Mouse (Mus musculus) liver, embryonic 16.5 days (tissue): ENCODE data around the gene Ccna2. TPM values are rescaled to one million over a fixed set of nuclear protein-coding genes. Genes with fewer than 3 reads are reported as not detected.

Source experiments
- ATAC-seq: fragments of 200-750 bp; cut with Nextera tagmentation; 2 replicates; pipeline ENCODE4 v1.8.0; 2017; ENCODE audit warnings: low read depth, mild to moderate bottlenecking, moderate number of reproducible peaks, moderate library complexity
- H3K27ac ChIP-seq: fragments of 300-500 bp; sonication (generic); 2 replicates; pipeline ENCODE4 v1.5.1; 2014; ENCODE audit warnings: mild to moderate bottlenecking, low read length
- H3K27me3 ChIP-seq: fragments of 300-500 bp; sonication (generic); 2 replicates; pipeline ENCODE4 v1.6.1; 2014; ENCODE audit warnings: low read depth, low read length, mixed read lengths; ENCODE audit not compliant: control insufficient read depth, insufficient read depth
- H3K36me3 ChIP-seq: fragments of 300-500 bp; sonication (generic); 2 replicates; pipeline ENCODE4 v1.6.1; 2014; ENCODE audit warnings: mild to moderate bottlenecking; ENCODE audit not compliant: control insufficient read depth, insufficient read depth
- H3K4me1 ChIP-seq: fragments of 300-500 bp; sonication (generic); 2 replicates; pipeline ENCODE4 v1.6.1; 2014; ENCODE audit warnings: low read depth, low read length, mixed read lengths; ENCODE audit not compliant: control insufficient read depth
- H3K4me2 ChIP-seq: fragments of 300-500 bp; sonication (generic); 2 replicates; pipeline ENCODE4 v1.6.1; 2014; ENCODE audit warnings: low read depth, low read length, mixed read lengths
- H3K4me3 ChIP-seq: fragments of 300-500 bp; sonication (generic); 2 replicates; pipeline ENCODE4 v1.5.1; 2014; ENCODE audit warnings: low read depth, mild to moderate bottlenecking, low read length
- H3K9ac ChIP-seq: fragments of 300-500 bp; sonication (generic); 2 replicates; pipeline ENCODE4 v1.6.1; 2014; ENCODE audit warnings: low read depth, low read length
- H3K9me3 ChIP-seq: fragments of 300-500 bp; sonication (generic); replicated peaks from 2 replicates; pipeline ENCODE4 v1.6.1; 2016; ENCODE audit warnings: low read length; ENCODE audit not compliant: control insufficient read depth
- WGBS: fragments of 180-500 bp; shearing (Covaris S2); extraction: QIAGEN DNeasy Blood & Tissue Kit; methylation state at CpG from one replicate; pipeline ENCODE4 v1.1.7; 2014; ENCODE audit not compliant: insufficient replicate concordance; 5-methylcytosine and 5-hydroxymethylcytosine counted together
- polyA plus RNA-seq: library from polyadenylated mRNA; unstranded; fragments of >200 nt; fragmentation: Nextera tagmentation; extraction: Ambion mirVana; gene quantifications from 2 replicates; pipeline ENCODE4 v1.2.1, GENCODE M21; 2015

Ccna2 gene
- polyA plus RNA-seq, 1 experiment from 2014 or later = 220 TPM

GRCm38 (mm10) chr3:36530781-36531180, 41.2 kb downstream of the Ccna2 start:
- Histone ChIP-seq H3K36me3 (no peaks in the 10 kb centered on the region), H3K27me3 (0 out of 2 replicates have a peak, but pooled peaks cover 3% of the 10 kb centered on the region), H3K9ac (no peak overlapping the region), H3K9me3 (no peaks in the 10 kb centered on the region), H3K4me1 (peaks cover 2% of the 10 kb centered on the region; the same call in 1 of the 2 replicates), H3K27ac (no peak overlapping the region), H3K4me3 (no peak overlapping the region), H3K4me2 (no peak overlapping the region)
- no peak for ATAC-seq
- WGBS = 63% methylated on average over 5 of the region's 5 CpGs

DNA sequence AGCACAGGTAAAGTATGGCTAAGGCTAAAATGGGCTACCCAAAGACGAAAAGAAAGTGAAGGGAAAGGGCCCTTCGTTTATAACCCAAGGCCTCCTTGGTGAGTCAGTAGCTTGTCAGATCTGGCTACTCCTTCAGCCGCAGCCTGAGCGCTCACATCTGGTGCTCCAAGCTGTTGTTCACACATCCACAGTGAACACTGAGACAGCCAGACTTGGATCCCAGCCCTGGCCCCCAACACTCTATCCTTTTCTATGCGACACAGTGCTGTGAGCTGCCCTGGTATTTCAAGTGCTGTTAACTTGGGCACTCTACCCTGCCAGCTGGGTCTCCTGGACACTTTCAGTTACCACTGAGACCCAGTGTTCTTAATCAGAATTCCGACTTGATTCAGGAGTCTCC, 41.6 kb downstream of the Ccna2 start:
- Histone ChIP-seq H3K27ac (no peak overlapping the region), H3K4me1 (peaks cover 2% of the 10 kb centered on the region; the same call in 1 of the 2 replicates), H3K9me3 (no peaks in the 10 kb centered on the region), H3K4me3 (no peak overlapping the region), H3K27me3 (0 out of 2 replicates have a peak, but pooled peaks cover 3% of the 10 kb centered on the region), H3K9ac (no peak overlapping the region), H3K4me2 (no peak overlapping the region), H3K36me3 (no peaks in the 10 kb centered on the region)
- 66% methylated on average over 6 of the region's 6 CpGs for whole genome bisulfite sequencing
- ATAC-seq = no peak

GRCm38 (mm10) chr3:36524466-36524865, 47.5 kb downstream of the Ccna2 start:
- no peak for ATAC-seq
- peaks cover 27% of the 10 kb centered on the region for H3K27me3 ChIP-seq
- no peak overlapping the region for H3K27ac ChIP-seq
- no peak overlapping the region for H3K9ac ChIP-seq
- H3K4me3 ChIP-seq = no peak overlapping the region
- WGBS = 52% methylated on average over 3 of the region's 3 CpGs
- H3K9me3 ChIP-seq = no peaks in the 10 kb centered on the region
- no peaks in the 10 kb centered on the region for H3K36me3 ChIP-seq
- H3K4me2 ChIP-seq = no peak overlapping the region
- H3K4me1 ChIP-seq = no peaks in the 10 kb centered on the region

DNA sequence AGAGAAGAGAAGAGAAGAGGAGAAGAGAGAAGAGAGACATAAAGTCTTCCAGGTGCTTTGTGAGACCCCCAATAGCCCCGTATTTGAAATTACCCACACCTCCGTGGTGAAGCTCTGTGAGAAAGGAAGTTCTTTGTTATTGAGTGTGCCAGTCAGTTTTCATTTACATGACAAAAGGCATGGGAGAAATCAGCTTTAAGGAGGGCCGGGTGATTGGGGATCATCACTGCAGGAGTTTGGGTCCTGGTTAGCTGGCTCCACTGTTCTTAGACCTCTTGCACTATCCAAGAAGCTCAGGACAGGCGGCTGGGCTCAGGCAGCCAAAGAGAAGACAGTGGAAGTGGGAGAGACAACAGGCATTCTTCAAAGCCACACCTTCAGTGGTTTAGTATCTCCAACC, 49.8 kb downstream of the Ccna2 start:
- ATAC-seq = no peak
- Histone ChIP-seq H3K9me3 (no peaks in the 10 kb centered on the region), H3K27ac (no peak overlapping the region), H3K9ac (no peak overlapping the region), H3K27me3 (peaks cover 27% of the 10 kb centered on the region), H3K4me2 (no peak overlapping the region), H3K4me3 (no peak overlapping the region), H3K36me3 (no peaks in the 10 kb centered on the region), H3K4me1 (no peaks in the 10 kb centered on the region)
- 16% methylated on average over 4 of the region's 4 CpGs for WGBS

- no peaks in the 10 kb centered on the region for H3K9me3 ChIP-seq
- peaks cover 27% of the 10 kb centered on the region for H3K27me3 ChIP-seq
- peak within 1 kb of the TSS; percentile 57 for H3K4me2 ChIP-seq
- no peaks in the 10 kb centered on the region for H3K4me1 ChIP-seq
- no peak within 1 kb of the TSS for H3K9ac ChIP-seq
- H3K36me3 ChIP-seq = no peaks in the 10 kb centered on the region
- no peak for ATAC-seq
- WGBS = 1% methylated on average over 51 of the region's 51 CpGs
- peak within 1 kb of the TSS; percentile 46 for H3K4me3 ChIP-seq
- no peak within 1 kb of the TSS for H3K27ac ChIP-seq
These were observed 50.6 kb downstream of the Ccna2 start, which contains the start of gene Gm11549 for GRCm38 (mm10) chr3:36521073-36522060. TSS of gene Gm11549 (minus strand) at chr3:36521813.

GRCm38 (mm10) chr3:36516196-36516595, 55.8 kb downstream of the Ccna2 start:
- 65% methylated on average over 9 of the region's 9 CpGs for WGBS
- no peak overlapping the region for H3K4me3 ChIP-seq
- peaks cover 12% of the 10 kb centered on the region for H3K27me3 ChIP-seq
- H3K4me1 ChIP-seq = no peaks in the 10 kb centered on the region
- H3K27ac ChIP-seq = no peak overlapping the region
- ATAC-seq = no peak
- no peak overlapping the region for H3K9ac ChIP-seq
- no peak overlapping the region for H3K4me2 ChIP-seq
- no peaks in the 10 kb centered on the region for H3K9me3 ChIP-seq
- H3K36me3 ChIP-seq = no peaks in the 10 kb centered on the region

Other genes starting within 250 kb of the Ccna2 start
- 80.2 and 80.3 TPM in 2 replicates for gene Anxa5, start 96.3 kb downstream of the Ccna2 start, polyA plus RNA-seq
- gene 1810062G17Rik, start 96.2 kb downstream of the Ccna2 start, polyA plus RNA-seq = 0.96 and 1.1 TPM in 2 replicates
- not detected in 2 replicates for gene Gm11549, start 50.3 kb downstream of the Ccna2 start, polyA plus RNA-seq
- gene Exosc9, start 19.5 kb downstream of the Ccna2 start, polyA plus RNA-seq = 30.0 and 36.6 TPM in 2 replicates
- gene Bbs7, start 41.3 kb upstream of the Ccna2 start, polyA plus RNA-seq = 8.8 and 9.8 TPM in 2 replicates
- gene Trpc3, start 118.0 kb upstream of the Ccna2 start, polyA plus RNA-seq = 0.06 and 0.28 TPM in 2 replicates